Mouse (Mus musculus): ENCODE measurements at regions not wholly inside any gene's neighbourhood (a gene's known extent, or its start where the extent isn't known, plus 50 kb on each side); places are given as distances from the start of the nearest gene placed in this dataset.

DNA sequence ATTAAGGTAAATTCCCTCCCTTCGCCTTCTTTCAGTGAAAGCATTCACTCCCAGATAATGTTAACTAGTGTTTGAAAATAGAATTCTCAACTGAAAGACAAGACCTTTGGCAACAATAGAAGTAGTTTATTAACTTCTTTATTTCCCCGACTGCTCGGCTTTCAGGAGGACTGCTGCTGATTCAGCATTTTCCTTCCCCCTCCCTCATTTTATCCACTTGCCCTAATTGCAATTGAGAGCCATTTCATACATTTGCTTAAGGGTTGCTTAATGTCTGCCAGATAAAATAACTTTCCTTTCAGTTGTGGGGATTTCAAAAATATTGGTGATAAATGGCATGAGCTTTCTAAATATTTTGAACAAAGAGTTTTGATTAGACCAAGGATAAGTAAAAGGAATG lies 744.5 kb downstream of the Brinp3 start:
- DNase-seq (ENCODE audit: low read depth, low spot score) = no peak

DNA sequence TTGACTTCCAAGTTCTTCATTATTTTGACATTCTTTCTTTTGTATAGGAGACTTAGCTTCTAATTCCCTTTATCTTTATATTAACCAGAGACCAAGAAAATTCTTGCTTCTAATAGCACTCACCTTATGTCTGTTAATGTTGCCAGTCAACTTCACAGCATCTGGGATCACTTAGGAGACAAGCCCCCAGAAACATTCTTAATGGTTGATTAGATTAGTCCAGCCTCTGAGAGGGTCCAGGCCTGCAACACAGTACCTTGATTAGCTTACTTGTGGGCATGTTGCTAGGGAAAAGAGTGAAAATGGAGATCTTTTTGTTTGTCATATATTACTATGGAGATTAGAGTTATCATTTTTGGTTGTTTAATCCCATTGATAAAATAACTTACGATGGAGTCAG lies 778.8 kb downstream of the Brinp3 start:
- DNase-seq (ENCODE audit: low read depth, low spot score) = no peak

DNA sequence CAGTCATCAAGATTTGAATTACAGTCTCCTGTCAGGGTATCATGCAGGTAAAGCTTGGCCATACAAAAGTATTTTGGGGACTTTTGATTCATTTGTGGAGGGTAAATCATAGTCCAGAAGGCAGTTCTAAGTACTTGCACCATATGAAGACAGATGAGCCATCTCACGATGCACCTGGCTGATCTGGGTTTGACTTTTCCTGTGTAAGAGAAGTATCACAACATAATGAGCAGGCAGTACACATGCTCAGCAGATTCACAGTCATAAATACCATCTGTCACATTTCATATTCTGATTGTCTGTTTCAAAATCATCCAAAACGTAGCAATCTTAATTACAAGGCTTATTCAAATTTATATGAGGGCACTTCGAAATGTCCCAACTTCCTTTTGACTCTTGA lies 796.6 kb downstream of the Brinp3 start:
- DNase-seq (ENCODE audit: low read depth, low spot score) = no peak

DNA sequence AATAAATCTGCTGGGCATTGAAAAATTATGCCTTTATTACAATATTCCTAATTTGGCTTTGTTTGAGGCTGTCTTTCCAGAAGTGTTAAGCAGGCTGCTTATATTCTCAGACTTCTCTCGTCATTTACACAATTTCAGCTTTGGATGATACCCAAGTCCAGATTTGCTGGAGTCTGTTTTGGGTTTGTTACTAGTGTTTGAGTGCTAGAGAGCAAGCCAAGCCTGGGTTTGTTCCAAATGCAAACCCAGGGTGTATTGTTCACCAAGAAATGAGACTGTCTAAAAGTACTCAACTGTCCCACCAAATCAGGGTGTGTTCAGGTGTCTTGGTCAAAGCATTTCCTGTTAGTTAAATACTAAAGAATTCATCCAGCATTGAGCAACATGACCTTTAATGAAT lies 814.7 kb downstream of the Brinp3 start:
- no peak for DNase-seq (ENCODE audit: low read depth, low spot score)

DNA sequence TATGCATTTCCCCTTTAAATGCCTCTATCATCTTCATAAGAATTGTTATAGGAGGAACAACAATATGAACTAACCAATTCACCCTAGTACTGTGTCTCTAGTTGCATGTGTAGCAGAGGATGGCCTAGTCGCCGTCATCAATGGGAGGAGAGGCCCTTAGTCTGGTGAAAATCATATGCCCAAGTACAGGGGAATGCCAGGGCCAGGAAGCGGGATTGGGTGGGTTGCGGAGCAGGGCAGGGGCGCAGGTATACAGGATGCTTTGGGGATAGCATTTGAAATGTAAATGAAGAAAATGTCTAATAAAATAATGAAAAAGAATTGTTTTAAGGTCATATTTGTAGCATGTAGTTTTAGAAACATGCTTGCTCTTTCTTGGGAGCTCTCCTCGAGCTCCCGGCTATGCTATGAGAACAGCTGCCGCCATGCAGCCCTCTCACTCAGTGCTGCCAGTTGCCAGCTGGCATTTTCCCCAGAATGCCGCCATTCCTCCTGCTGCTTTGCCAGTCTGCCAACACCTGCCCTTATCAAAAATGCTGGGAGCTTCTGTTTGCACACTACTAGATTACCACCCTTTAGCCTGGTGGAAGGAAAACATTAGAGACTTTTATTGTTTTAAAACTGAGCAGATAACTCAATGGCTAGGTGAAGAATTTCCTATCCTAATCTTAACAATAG lies 848.9 kb downstream of the Brinp3 start:
- DNase-seq (ENCODE audit: low read depth, low spot score) = no peak

DNA sequence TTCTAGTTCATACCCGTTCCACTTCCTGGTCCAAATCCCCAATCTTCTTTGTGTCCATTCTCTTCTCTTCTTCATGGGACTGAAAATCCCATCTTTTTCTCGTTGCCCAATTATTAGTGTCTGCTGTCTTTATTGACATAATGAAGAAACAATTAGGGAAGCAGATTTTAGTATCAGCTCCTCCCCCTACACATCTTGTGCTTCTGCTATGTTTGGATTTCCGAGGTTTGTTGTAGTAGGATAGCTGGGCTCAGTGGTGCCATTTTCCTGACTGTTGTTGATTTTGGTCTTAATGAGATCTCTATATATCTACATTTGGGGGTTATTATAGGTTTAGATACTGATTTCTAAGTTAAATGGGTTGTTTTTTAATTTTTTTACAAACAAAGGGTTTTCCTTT lies 849.5 kb downstream of the Brinp3 start:
- no peak for DNase-seq (ENCODE audit: low read depth, low spot score)
